Mouse (Mus musculus): ENCODE measurements around the gene Rp9.

The Rp9 gene

GRCm38 (mm10) chr9:22469643-22470042, at the start of gene Rp9:
Gene Rp9, minus strand, starts transcription at chr9:22469743.
- no peak for DNase-seq

- peak; percentile 39 for DNase-seq
These were observed 49.0 kb upstream of the Rp9 start for GRCm38 (mm10) chr9:22518394-22519041.

- DNase-seq, result no peak
These were observed 45.5 kb upstream of the Rp9 start for GRCm38 (mm10) chr9:22515076-22515475.

DNA sequence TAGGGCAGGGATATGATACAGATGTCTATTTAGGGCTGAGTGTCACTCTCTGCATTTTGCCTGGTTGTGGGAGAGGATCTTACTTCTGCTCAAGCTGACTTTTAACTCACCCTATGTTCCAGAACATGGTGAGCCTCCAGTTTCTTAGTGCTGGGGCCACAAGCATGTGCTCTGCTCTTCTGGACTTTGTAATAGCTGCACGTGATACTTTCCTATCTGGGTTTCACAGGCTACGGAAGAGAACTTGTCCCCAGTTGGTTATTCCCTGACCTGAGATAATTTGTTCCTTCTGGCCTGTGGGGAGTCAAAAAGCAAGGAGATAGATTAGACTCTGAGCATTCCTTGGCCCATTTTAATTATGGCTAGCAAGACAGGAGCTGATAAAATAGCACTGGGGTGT, 36.0 kb upstream of the Rp9 start:
- DNase-seq, result no peak

DNA sequence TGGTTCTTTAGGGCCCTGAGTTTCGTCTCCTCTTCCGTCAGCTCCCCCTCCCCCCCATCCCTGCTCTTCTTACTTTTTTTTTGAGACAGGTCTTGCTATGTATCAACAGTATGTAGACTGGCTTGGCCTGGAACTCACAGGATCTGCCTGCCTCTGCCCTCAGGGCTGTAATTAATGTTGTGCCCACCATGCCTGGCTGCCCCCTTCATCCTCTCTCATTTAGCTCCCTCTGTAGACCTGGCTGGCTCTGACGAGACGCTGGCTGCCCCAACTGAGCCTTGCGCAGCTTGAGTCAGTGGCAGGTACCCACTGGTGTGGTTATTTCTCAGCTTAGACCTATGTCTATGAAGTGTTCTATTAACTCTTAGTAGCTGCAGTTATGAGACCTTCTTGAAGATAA, 34.0 kb upstream of the Rp9 start:
- DNase-seq, result no peak

GRCm38 (mm10) chr9:22502972-22503371, 33.4 kb upstream of the Rp9 start:
- DNase-seq, result no peak

DNA sequence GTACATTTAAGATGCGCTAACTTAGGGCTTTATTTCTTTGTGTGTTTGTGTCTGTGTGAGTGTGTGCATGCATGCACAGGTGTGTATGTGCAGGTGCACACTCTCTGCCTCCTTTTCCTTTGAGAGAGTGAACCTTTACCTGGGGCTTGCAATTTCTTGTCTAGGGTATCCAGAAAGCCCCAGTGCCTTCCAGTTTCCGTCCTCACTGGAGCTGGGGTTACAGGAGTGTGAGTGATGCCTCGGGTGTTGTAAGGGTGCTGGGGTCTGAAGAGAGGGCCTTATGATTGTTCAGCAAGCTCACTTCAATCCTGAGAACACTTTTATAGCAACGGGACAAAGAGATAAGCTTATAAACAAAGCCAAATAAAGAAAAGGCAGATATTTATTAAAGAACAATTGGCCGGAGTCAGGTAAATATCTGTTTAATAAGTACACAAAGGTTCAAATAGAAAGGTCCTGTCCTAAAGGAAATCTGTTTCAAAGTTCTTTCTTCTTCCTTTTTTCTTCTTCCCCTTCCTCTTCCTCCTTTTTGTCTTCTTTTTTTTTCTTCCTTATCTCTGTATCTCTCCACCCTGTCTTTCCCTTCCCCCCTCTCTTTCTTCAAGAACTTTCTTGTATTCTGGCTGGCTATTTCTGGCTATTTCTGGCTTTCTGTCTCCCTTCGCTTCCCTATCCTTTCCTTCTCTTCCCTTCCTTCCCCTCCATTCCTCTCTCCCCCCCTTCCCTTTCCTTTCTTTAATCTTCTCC, 27.7 kb upstream of the Rp9 start:
- DNase-seq, result no peak

DNA sequence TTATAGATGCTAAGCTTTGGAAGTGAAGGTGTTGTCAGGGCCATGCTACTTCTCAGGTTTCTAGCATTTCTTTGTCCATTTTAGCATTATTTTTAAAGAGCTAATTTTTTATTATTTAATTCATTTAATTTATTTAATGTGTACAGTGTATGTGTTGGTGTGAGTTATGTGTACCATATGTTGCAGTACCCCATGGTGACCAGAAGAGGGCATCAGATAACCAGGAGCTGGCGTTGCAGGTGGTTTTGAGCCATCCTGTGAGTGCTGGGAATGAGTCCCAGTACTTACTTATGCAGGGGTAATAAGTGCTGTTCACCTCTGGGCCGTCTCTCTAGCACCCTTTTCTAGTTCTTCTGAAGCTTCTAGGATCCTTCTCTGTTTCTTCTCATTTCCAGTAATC, 25.6 kb upstream of the Rp9 start:
- DNase-seq, result no peak

DNA sequence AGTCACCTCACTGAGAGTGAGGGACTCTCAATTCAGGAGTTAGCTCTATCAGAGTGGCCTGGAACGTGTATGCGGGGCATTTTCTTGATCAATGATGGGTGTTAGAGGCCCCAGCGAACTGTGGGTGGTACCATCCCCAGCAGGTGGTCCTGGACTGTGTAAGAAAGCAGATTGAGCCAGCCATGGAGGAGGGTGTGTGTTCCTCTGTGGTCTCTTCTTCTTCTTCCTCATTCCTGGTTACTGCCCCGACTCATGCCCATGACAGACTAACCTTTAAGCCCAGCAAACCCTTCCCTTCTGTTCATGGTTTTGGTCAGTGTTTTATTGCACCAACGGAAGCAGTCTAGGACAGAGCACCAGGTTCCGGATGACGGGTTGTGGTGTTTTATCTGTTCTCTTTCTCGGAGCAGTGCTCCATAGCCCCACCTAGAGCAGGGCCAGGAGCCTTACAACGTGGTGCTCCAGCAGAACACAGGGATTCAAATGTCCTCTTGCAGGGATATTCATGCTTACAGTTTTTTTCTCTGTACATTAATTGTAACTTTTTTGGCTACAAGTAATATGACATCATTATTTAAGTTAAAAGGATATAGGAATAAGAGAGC, 24.8 kb upstream of the Rp9 start:
- no peak for DNase-seq

- no peak for DNase-seq
These were observed 19.4 kb upstream of the Rp9 start for GRCm38 (mm10) chr9:22488963-22489362.

- DNase-seq, result no peak
These were observed 16.7 kb upstream of the Rp9 start for GRCm38 (mm10) chr9:22486211-22486610.

DNA sequence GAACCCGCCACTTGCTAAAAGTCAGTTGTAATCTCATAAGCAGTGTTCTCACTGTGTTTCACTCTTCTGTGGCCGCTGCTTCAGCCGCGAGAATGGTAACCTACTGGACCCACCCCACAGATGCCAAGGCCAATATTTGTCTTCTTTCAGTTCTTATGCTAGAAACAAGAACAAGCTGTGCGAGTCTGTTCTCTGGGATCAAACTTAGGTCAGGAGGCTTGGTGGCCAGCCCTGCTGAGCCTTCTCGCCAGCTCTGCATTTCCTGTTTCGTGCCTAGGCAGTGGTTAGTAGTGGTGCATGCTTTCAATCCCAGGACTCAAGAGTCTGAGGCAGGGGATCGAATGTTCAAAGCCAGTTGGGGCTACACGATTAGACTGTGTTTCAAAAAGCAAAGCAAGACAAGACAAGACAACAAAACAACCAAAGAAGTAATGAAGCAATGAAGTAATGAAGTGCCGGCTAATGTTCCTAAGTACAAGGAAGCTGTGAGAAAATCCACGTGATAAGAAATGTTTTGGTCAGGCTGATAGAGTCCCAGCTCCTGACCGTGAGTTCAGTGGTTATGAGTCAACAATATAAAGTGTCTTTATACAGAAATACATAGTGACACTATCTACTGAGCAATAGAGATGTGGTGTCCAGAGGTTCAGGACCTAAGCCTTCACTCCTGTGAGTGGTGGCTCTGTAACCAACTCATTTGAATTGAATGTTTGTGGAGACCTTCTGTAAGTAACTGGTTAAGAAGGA, 15.2 kb upstream of the Rp9 start:
- peak; percentile 9 for DNase-seq

GRCm38 (mm10) chr9:22483866-22484561, 14.5 kb upstream of the Rp9 start:
- no peak for DNase-seq

- no peak for DNase-seq
These were observed 9.4 kb upstream of the Rp9 start for GRCm38 (mm10) chr9:22478946-22479345.

DNA sequence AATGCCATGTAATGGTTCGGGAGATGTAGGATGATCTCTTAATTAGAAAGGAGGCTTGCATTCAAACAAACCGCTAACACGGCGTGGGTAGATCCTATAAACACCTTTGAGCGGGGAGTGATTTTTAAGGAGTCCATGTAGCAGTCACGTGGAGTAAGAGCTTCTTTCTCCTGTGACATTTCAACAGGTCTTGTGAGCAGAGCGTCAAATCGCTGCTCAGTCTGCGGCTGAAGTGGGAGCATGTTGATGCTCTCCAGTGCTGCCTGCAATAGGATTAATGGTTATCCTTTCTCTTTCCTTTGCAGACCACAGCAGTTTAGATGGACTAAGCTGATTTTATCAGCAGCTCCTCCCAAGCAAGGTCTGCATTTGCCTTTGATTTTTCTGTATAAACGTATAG, 6.7 kb upstream of the Rp9 start:
- DNase-seq, result no peak

DNA sequence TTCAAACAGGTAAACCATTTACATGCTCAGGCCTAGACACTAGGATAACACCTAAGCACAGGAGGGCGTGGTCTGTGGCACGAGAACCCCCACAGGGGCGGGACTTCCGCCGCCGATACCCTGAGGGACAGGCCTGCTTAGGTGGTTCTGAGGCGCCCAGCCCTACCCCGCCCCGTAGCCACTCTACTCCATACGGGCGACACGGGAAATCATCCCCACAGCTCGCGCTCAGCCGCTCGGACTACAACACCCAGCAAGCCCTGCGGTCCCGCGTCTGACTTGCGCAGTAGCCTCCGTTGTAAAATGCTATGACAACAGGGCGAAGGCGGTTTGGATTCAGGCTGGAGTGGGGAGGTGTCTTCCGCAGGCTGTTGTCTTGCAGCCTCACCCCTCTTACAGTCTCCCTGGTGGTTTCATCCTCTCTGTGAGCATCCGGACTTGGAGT, 5.9 kb upstream of the Rp9 start, which contains the start of gene Bbs9:
Gene Bbs9 (plus strand): TSS at position 292 of the 445 bp plus-strand sequence.
- peak; percentile 91 for DNase-seq

DNA sequence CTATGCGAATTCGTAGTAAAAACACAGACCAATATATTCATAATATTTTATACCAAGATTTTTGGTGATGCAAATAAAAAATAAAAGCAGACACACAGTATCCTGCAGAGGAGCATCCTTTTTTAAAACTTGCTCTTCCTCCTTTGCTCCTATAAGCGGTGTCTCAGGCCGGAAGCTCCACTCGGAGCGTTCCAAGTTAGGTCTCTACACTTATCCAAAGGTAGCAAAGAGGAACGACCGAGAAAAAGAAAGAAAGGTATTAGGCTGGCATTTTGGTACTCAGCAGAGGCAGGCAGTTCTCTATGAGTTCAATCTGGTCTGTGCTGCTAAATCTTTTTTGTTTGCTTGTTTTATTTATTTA, 664 bp downstream of the Rp9 start:
- no peak for DNase-seq

- peak; percentile 69 for DNase-seq
These were observed 1.2 kb downstream of the Rp9 start for GRCm38 (mm10) chr9:22468170-22468898.

DNA sequence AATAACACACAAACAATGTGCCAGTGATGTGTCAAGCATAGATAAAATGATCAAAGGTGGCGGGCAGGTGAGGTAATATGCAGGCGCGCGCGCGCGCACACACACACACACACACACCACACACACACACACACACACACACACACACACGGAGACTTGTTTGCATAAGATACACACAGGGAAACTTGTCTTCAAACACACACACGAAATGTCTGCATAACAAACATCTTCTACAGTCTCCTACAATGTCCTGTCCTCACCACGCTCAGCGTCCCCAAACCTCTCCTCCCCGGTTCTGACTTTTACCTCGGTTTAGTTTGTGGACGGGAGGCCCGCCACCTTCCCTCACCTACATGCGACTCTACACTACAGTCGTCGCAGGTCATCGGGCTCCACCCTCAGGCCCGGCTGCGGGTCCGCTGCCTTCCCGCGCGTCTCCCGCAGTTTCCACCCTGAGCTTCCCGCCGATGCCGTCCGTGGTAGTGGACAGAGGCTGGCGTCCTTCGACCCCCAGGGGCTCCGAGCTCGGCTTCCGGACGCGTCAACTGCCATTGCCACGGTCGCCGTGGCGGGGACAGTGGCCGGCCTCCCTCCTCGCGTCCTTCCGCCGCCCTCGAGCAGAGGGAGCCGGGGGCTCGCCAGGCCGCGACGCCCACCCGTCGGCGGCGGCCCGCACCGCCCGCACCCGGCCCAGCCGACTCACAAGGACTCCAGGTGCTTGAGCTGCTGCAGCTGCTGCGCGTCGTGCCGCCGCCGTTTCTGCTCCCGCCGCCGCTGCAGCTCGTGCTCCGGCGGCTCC, 2.0 kb downstream of the Rp9 start:
- DNase-seq, result peak; percentile 37

DNA sequence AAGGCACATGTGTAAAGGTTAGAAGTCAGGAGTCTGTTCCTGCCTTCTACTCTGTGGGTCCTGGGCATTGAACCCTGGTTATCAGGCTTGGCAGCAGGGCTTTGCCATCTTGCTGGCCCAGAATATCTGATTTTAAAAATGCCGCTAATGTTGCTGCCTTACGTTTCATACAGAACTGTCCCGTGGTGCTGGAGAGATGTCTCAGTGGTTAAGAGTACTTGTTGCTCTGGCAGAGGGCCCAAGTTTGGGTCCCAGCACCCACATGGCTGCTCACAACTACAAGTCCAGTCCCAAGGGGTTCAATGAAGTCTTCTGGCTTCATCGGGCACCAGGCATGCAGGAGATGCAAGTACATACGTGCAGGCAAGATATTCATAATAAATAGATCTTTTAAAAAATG, 3.3 kb downstream of the Rp9 start:
- DNase-seq, result no peak

GRCm38 (mm10) chr9:22461946-22462345, 7.6 kb downstream of the Rp9 start:
- DNase-seq, result peak; percentile 21
